Mouse (Mus musculus) adrenal gland, adult 2 months (tissue): Measurements from ENCODE around the gene Gnl2. TPM values are rescaled to one million over a fixed set of nuclear protein-coding genes. Genes with fewer than 3 reads are reported as not detected.

Source experiments
- DNase-seq: peaks from one replicate; pipeline ENCODE4 v3.0.0; 2021
- polyA plus RNA-seq: library from polyadenylated mRNA; depleted of rRNA; stranded (reverse); fragments of >200 nt; gene quantifications from 2 replicates; pipeline ENCODE4 v1.2.3, GENCODE M21; 2012; rRNA removed
- total RNA-seq, 2 experiments: library from RNA; stranded (reverse); gene quantifications; 2 replicates each; pipeline ENCODE4 v1.2.3; 2021

Gene Gnl2
- total and polyA plus RNA-seq, 3 experiments, result 7.2 to 59.6 (median 41.5) TPM

DNA sequence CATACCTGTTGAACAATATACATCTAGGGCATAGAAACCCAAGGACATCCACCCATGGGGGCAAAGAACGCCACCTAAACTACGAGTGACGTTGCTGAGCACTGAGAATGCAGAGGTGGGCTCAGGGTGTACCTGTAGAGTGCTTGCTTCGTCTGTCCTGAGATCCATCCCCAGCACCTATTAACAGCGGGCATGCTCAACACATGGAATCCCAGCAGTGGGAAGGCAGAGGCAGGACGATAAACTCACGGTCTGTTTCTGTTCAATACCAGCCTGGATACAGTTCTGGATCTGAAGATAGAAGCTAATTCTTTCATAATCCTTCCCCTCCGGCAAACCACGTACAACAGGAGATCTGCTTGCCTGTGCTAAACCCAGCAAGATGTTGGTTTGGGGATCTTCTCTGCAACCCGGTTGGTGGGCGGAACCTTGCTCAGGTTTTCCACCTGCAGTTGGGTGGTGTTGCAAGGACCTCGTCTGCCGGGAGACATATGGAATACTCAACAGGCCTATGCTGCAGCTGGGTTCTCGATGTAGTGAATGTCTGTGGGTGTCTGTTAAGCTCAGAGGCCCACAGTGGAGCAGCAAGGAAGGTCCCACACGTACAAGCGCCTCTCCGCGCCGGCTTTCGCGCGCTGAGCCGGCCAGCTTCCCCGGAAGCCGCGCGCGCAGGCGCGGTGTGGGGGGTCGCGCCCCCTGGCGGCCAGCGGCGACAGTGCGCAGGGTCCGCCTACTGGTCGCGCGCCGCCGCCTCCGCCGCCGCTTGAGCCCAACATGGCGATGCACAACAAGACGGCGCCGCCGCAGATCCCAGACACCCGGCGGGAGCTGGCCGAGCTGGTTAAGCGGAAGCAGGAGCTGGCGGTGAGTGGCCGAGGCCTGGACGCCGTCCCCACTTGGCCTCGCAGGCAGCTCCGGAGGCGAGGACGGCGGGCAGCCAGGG is 68.3 kb downstream of the Gnl2 start, which contains the start of gene Meaf6:
Gene Meaf6, plus strand, starts transcription at position 732 of the 943 bp plus-strand sequence.
- DNase-seq, result peak; percentile 96

DNA sequence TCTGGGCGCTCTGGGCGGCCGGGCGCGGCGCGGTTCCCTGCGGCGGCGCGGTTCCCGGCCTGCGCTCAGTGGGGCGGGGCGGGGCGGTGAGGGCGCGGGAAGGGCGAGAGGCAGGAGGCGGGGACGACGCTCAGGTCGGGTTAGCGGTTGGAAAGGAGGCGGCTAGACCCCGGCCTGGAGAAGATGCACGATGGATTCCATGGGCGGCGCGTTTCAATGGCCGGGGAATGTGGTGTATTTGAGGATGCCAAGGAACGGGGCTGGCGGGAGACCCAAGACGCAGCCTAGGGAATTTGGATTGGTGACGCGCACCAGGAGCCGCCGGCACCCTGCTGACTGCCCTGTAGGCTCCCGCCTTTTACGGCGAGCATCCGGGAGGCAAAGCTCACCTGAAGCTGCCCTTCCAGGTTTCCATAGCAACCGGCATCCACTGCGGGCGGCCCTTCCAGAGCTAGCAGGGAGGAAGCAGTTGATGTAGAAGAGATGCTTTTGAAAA is 69.0 kb downstream of the Gnl2 start:
- DNase-seq, result no peak

DNA sequence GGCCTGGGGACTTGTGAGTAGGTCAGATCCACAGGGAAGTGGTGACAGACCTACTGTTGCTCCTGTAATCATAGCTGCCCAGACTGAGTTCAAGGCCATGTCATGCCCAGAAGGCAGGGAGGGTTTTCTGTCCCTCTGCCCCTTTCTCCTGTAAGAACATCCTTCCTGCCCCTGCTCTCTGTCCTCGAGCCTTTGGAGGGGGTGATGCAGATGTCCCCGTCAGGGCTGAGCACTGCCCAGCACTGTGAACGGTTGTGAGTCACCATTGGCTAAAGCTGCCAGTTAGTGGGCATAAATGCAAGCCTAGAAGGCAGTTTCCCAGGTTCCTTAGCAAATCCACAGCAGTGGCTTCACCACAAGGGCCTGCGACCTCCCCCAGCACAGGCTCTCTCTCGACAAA is 76.6 kb downstream of the Gnl2 start:
- DNase-seq, result peak; percentile 34

DNA sequence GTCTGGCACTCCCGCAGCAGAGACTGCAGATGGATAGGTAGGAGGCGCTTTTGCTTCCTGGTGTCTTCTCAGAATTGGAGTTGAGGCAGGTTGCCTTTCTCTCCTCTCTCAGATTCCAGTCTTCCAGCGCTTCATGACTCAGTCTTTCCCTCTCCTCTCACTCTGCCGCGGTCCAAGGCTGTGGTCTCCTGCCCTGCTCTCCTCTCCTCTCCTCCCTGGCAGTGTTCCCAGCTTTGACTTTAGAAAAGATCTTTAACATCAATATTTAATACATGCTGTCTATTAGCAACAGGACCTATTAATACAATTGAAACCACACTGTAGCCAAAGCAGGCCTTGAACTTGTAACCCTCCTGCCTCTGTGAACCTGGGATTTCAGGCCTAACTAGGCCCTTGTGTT is 79.7 kb downstream of the Gnl2 start:
- DNase-seq, result peak; percentile 70

GRCm38 (mm10) chr4:125097412-125097811 is 81.0 kb downstream of the Gnl2 start:
- no peak for DNase-seq

DNA sequence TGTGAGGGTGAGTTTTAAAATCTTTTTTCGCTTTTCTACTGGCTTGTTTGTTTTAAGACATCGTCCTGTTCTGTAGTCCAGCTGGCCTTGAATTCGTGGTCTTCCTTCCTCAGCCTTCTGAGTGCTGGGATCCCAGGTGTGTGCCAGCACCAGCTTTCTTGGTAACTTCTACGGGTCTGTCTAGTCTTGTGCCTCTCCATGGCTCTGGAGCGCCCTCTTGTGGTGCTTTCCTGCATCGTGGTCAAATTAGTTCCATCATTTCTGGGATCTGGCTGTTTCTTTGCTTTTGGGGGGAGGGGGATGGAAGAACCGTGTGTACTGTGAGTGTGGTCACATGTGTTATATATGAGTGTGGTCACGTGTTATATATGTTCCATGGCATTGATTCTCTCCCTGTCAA is 83.1 kb downstream of the Gnl2 start:
- DNase-seq, result peak; percentile 76

DNA sequence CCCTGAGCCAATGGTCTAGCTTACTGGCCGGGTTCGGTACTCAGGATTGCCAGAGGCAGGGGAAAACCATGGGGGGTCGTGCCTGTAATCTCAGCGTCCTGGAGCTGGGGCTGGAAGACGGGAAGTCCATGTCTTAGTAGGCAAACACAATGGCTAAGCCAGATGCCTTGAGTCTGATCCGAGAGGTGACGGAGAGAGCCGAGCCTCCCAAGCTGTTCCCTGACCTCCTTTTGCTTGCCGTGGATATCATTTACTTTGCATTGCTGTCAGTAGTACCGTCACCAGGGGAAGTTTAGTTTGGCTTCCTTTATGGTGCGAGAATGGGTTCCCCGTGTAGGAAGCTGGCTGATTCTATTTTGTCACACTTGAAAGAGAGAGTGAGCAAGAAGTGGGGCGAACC is 84.9 kb downstream of the Gnl2 start:
- no peak for DNase-seq

Other genes starting within 250 kb of the Gnl2 start
- 10 to 100 TPM; 22.8 to 25.3 TPM for gene Mtf1, start 214.5 kb upstream of the Gnl2 start, total RNA-seq
- 5.5 and 7.1 TPM in 2 replicates for gene Mtf1, start 214.5 kb upstream of the Gnl2 start, polyA plus RNA-seq
- 10 to 100 TPM; 34.9 to 39.5 TPM for gene Yrdc, start 165.9 kb upstream of the Gnl2 start, total RNA-seq
- gene Yrdc, start 165.9 kb upstream of the Gnl2 start, polyA plus RNA-seq, result 45.0 and 48.5 TPM in 2 replicates
- gene 1110065P20Rik, start 165.4 kb upstream of the Gnl2 start, total RNA-seq, result 10 to 100 TPM; 29.3 to 47.0 TPM
- gene 1110065P20Rik, start 165.4 kb upstream of the Gnl2 start, polyA plus RNA-seq, result 63.4 and 70.0 TPM in 2 replicates
- 1 to 10 TPM; 4.7 TPM for gene Maneal, start 154.4 kb upstream of the Gnl2 start, total RNA-seq
- 5.9 and 6.5 TPM in 2 replicates for gene Maneal, start 154.4 kb upstream of the Gnl2 start, polyA plus RNA-seq
- 1 to 10 TPM; 1.7 to 2.9 TPM for gene Epha10, start 135.7 kb upstream of the Gnl2 start, total RNA-seq
- 3.3 TPM in 2 replicates for gene Epha10, start 135.7 kb upstream of the Gnl2 start, polyA plus RNA-seq
- 10 to 100 TPM; 10.3 to 15.3 TPM for gene 9930104L06Rik, start 79.5 kb upstream of the Gnl2 start, total RNA-seq
- 13.2 and 21.1 TPM in 2 replicates for gene 9930104L06Rik, start 79.5 kb upstream of the Gnl2 start, polyA plus RNA-seq
- 1 to 10 TPM; 2.0 to 4.8 TPM for gene Cdca8, start 77.3 kb upstream of the Gnl2 start, total RNA-seq
- gene Cdca8, start 77.3 kb upstream of the Gnl2 start, polyA plus RNA-seq, result 3.7 and 4.1 TPM in 2 replicates
- gene Rspo1, start 30.2 kb upstream of the Gnl2 start, total RNA-seq, result 1 to 10 TPM; 5.1 to 7.5 TPM
- gene Rspo1, start 30.2 kb upstream of the Gnl2 start, polyA plus RNA-seq, result 6.8 and 7.1 TPM in 2 replicates
- gene Dnali1, start 49.1 kb downstream of the Gnl2 start, total RNA-seq, result not detected
- 0.06 TPM in 1 of 2 replicates, not detected in the other for gene Dnali1, start 49.1 kb downstream of the Gnl2 start, polyA plus RNA-seq
- 10 to 100 TPM; 18.3 to 19.3 TPM for gene Snip1, start 50.1 kb downstream of the Gnl2 start, total RNA-seq
- gene Snip1, start 50.1 kb downstream of the Gnl2 start, polyA plus RNA-seq, result 6.1 TPM in 2 replicates
- gene Meaf6, start 68.5 kb downstream of the Gnl2 start, total RNA-seq, result 10 to 100 TPM; 29.9 to 30.6 TPM
- 4.3 and 6.4 TPM in 2 replicates for gene Meaf6, start 68.5 kb downstream of the Gnl2 start, polyA plus RNA-seq
- 1 to 10 TPM; 6.0 to 7.0 TPM for gene Zc3h12a, start 111.3 kb downstream of the Gnl2 start, total RNA-seq
- 7.8 and 8.9 TPM in 2 replicates for gene Zc3h12a, start 111.3 kb downstream of the Gnl2 start, polyA plus RNA-seq